Mouse (Mus musculus) kidney, postnatal 25 days (tissue): ENCODE data around the gene Slc47a2.

ENCODE experiments used
- DNase-seq, 2 experiments: peaks; one replicate each; pipeline ENCODE4 v3.0.0; 2021; ENCODE audit warnings: mixed read lengths in 2 of 2

Gene Slc47a2

DNA sequence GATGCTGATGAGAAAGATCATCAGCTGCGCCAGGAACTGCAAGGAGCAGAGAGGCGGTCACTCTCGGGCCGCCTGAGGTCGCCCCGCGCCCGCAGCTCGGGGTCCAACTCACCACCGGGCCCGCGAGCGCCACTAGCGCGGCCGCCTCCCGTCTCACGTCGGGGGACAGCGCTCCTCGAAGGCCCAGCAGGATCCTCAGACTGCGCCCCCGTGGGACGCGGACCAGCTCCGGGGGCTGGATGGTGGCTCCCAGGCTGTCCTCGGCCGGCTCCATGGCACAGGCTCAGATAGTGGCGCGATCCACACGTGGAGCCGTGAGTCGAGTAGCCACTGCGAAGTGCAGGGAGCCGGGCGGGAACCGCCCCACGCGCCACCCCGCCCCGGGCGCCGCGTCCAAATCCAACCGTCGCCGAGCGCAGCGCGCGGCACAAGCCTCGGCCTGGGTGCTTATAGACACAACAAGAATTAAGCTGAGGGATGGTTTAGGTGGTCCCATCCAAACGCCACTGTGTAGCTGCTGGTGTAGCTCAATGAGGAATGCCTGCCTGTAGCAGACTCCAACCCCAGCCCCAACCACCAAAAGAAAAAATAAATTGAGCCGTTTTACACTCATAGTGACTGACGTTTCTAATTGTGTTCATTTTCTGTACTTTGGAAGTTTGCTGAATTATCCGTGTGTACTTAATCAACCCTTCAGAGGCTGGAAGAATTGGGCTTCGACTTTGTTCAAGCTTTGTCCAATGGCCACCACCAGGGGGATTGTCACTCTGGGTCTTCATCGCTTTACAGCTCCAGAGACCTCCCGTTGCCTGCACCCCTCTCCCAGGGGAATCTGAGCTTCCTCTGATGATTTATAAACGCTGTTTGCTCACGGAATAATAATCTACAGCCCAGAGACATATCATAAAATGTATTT, at the start of gene Slc47a2:
Slc47a2 (minus strand) TSS at position 356 of the 916 bp plus-strand sequence.
- peak; percentile 43 to 66 for DNase-seq

DNA sequence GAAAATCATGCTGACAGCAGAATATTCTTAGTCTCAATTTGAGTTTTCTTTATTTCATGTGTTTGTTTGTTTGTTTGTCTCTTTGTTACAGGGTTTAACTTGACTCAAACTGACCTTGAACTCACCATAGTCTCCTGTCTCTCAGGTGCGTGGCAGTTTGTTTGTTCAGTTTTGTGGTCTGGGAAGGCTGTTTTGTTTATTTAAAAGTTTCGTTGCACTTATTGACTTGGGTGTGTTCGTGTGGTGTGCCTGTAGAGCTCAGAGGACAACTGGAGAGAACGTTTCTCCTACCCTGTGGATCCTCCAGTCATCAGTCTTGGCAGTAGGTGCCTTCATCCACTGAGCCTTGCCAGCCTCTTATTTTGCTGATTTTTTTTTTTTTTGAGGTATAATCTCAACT, 46.3 kb upstream of the Slc47a2 start:
- no peak for DNase-seq

- peak in 1 of 2 experiments; percentile 89 for DNase-seq
Measured at GRCm38 (mm10) chr11:61388012-61388411, 45.4 kb upstream of the Slc47a2 start.

DNA sequence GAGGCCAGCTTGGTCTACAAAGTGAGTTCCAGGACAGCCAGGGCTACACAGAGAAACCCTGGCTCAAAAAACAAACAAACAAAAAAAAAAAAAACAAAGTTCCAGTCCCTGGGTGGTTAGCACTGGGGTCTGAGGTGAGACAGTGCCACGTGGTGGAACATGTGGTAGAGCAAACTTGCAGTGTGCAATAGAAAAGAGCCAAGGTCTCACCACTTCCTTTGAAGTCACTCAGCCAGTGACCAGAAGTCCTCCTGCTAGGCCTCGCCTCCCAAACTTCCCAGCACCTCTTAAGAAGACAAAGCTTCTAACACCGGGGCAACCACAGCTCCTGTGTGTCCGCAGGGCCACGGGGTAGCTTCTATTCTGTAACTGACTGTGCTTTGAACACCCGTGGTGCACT, 44.6 kb upstream of the Slc47a2 start:
- no peak for DNase-seq

- DNase-seq: no peak
Measured at GRCm38 (mm10) chr11:61385725-61386124, 43.1 kb upstream of the Slc47a2 start.

DNA sequence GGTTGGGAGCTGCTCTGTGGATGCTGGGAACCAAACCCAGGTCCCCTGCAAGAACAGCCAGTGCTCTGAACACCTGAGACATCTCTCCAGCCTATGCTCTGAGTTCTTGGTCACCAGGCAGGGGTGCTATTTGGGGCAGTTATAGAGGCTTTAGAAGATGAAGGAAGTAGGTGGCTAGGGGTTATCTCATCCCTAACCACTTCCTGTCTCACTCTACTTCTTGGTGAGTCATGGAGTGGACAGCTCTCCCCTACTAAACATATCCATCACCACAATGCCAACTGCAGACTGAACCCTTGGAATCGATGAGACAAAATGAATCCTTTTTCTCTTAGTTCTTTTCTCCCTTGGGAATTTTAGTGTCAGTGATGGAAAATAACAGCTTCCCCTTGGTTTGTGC, 38.6 kb upstream of the Slc47a2 start:
- no peak for DNase-seq

DNA sequence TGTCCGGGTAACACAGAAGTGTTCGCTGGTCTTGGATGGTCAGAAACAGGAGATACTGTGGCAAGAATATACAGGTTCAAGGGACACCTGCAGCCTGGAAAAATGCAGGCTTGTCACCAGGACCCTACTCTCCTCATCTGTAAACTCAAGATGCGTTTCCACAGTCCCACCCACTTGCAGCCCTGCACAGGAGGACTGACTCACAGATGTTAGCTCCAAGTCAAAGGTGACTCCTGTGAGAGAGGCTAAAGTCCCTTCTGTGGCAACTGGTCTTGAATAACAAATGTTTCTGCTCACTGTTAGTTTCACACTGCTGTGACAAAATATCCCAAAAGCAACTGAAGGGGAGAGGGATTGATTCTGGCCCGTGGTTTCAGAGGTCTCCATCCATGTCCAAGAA, 36.0 kb upstream of the Slc47a2 start:
- peak; percentile 44 to 74 for DNase-seq

GRCm38 (mm10) chr11:61377881-61378613, 35.4 kb upstream of the Slc47a2 start, which contains the start of gene Slc47a1:
Gene Slc47a1, minus strand, starts transcription at chr11:61378345.
- peak; percentile 82 to 93 for DNase-seq

DNA sequence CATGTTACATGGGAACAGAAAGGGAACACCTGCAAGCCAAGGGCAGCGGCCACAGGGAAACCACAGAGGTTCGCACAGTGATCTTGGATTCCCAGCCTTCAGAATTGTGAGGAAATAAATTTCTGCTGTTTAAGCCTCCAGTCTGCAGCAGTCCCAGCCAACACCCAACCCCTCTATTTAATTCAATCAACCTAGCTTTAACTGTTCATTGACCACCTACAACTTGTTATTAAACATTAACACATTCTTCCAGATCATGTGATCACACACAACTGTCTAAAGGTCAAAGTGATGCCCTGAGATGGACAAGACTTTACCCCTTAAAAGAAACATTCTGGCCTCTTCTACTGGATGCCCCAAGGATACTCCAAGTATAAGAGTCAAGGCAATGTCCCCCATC, 26.0 kb upstream of the Slc47a2 start:
- DNase-seq: peak; percentile 29 to 62

DNA sequence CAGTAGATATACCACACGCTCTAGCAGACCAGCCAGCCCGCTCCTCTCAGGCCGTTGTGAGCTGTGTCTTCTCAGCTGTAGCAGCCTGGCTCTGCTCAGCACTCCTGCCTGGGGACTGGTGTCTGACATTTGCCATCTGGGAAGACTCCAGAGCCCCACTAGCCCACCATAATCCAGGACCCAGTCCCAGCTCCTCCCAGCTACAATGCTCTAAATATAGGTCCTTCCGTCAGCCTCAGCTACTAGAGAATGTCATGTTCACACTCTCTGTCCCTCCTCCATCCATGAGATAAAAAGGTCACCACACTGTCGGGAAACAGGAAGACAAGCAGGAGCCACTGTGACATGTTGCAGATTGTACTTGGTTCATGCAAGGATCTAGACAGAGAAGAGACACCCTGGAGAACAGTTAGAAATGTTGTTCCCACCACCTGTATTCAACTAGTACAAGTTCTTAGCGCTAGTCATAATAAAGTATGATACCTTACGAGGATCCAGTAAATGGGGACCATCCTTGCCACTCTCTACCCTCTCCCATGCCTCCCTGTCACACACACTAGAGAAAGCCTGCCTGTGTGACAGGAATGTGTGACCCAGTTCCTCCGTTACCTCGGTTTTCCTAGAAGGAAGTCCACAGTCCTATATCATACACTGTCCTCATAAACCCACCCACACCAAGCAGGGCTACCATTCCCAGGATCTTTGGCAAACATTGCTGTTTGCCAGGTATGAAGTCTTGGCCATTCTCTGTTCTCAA, 24.0 kb upstream of the Slc47a2 start:
- DNase-seq: no peak

GRCm38 (mm10) chr11:61365938-61366337, 23.3 kb upstream of the Slc47a2 start:
- no peak for DNase-seq

DNA sequence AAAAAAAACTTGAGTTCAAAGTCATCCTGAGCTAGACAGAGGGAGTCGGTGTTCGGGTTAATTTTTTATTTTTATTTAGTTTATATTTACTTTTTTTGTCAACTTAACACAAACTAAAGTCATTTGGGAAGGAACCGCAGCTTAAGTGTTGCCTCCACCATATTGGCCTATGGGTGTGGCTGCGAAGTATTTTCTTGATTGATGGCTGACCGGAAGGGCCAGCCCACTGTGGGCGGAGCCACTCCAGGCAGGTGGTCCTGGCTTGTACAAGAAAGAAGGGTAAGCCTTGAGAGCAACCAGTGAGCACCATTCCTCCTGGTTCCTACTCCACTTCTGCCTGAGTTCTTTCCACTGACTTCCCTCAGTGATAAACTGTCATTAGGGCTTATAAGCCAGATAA, 21.4 kb upstream of the Slc47a2 start:
- DNase-seq: peak in 1 of 2 experiments; percentile 37

- no peak for DNase-seq
Measured at GRCm38 (mm10) chr11:61361515-61362190, 19.0 kb upstream of the Slc47a2 start.

- peak; percentile 52 to 67 for DNase-seq
Measured at GRCm38 (mm10) chr11:61356600-61356999, 13.9 kb upstream of the Slc47a2 start.

GRCm38 (mm10) chr11:61356111-61356510, 13.5 kb upstream of the Slc47a2 start:
- peak; percentile 31 to 57 for DNase-seq

DNA sequence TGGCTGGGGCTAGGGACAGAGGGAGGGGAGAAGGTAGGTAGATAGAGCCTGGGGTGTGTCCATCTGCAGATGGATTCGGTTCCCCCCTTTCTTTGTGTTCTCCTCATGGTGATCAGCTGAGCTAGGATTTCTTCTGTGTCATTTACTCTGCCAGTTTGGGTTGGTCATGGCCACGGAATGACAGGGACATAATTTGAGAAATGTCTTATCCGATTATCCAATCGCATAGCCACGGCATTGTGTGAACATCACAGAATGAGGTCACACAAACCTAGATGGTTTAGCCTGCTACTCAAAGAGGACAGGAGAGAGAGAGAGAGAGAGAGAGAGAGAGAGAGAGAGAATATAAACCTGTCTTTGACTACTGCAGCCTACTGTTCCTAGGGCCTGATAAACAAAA, 12.7 kb upstream of the Slc47a2 start:
- DNase-seq: peak in 1 of 2 experiments; percentile 28

- peak; percentile 61 to 76 for DNase-seq
Measured at GRCm38 (mm10) chr11:61354346-61354745, 11.7 kb upstream of the Slc47a2 start.

DNA sequence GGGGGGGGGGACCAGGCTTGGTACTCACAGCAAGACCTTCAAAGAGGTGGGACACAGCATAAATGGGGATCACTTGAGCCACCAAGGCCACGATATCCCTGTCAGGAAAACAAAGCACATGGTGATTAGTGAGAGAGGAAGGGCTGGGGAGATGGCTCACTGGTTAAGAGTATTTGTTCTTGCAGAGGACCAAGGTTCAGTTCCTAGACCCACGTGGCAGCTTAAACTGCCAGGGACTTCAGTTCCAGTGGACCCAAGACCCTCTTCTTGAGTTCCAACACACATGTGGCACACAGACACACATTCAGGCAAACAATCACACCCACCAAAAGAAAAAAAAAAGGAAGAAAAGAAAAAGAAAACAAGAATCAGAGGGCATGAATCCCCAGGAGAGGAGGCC, 10.4 kb upstream of the Slc47a2 start:
- DNase-seq: peak; percentile 27 to 64

GRCm38 (mm10) chr11:61352138-61352651, 9.5 kb upstream of the Slc47a2 start:
- DNase-seq: peak in 1 of 2 experiments; percentile 57

DNA sequence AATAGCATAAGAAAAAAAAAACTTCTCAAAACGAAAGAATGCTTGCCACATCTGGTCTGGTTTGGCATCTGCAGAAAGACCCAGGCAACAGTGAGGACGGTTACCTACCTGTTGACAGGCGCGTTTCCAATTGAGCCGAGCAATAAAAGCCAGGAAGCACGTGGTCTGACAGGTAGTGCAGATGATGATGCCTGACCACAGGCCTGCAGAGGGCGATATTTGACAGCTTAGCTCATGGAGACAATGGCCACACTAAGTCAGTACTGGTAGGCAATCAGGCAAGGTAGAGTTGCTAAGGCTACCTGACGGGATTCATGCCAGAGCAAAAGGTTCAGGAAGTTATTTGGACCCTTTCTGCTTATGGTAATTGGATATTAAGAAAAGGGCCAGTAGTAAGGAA, 6.7 kb upstream of the Slc47a2 start:
- DNase-seq: peak; percentile 91 to 93

DNA sequence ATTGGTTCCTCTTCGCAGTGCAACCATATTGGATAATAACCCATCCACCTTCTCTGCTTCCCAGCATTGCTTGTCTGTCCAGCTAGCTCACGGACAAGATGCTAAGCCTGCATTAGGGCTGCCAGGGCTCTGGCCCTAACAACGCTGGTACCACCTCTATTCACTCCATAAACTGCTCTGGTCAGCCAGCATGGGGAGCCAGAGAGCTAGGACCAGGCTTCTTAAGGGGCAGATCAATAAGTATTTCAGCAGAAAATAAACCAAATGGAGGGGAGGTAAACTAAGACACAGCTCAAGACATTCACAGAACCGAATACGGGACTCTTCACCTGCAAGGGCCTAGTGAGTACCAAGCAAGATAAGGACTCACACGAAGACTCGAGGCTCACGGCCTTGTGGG, 3.5 kb upstream of the Slc47a2 start:
- no peak for DNase-seq

- DNase-seq: no peak
Measured at GRCm38 (mm10) chr11:61341971-61342370, 689 bp downstream of the Slc47a2 start.
